Mouse (Mus musculus): Measurements from ENCODE around the gene Jmjd1c.

Jmjd1c gene

GRCm38 (mm10) chr10:67195671-67196070 is 99.7 kb downstream of the Jmjd1c start:
- DNase-seq = no peak

- DNase-seq = no peak
Measured at GRCm38 (mm10) chr10:67197186-67197585, 101.3 kb downstream of the Jmjd1c start.

GRCm38 (mm10) chr10:67197829-67198228 is 101.9 kb downstream of the Jmjd1c start:
- no peak for DNase-seq

DNA sequence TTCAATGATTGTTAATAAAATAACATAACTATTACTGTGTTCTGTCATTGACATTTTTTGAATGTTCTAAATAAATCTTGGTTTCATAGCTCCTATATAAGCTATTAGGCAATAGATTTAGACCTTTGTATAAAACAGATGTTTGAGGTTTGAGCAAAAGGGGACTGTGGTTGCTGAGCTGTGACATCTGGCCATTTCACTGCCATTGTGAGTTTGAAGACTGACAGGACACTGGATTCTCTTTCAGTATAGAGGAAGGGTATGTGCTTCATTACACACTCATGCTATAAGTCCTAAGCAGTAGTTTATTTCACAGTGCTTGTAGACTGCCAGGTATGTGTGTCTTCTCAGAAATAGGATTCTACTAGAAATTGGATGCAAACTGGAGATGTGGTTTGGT is 105.8 kb downstream of the Jmjd1c start:
- no peak for DNase-seq

DNA sequence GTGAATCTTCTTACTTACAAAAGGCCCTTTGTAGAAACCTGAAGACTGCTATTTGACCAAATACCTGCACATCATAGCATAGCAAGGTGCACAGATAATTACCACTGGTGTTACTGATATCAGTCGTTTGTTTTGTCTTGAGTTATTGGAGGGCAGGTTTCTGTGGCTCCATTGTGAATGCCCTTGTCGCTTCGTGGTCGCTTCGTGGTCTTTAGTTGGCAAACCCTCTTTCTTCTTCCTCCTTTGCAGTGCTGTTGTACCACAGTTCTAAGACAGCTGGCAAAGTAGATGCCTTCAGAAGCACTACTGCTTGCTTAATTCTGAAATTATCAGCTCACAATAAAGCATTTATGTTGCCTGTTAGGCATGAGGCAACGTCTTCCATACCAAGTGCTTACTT is 106.5 kb downstream of the Jmjd1c start:
- no peak for DNase-seq

GRCm38 (mm10) chr10:67204652-67205407 is 108.9 kb downstream of the Jmjd1c start:
- DNase-seq = peak; percentile 34 to 48

GRCm38 (mm10) chr10:67207931-67208330 is 112.0 kb downstream of the Jmjd1c start:
- no peak for DNase-seq

DNA sequence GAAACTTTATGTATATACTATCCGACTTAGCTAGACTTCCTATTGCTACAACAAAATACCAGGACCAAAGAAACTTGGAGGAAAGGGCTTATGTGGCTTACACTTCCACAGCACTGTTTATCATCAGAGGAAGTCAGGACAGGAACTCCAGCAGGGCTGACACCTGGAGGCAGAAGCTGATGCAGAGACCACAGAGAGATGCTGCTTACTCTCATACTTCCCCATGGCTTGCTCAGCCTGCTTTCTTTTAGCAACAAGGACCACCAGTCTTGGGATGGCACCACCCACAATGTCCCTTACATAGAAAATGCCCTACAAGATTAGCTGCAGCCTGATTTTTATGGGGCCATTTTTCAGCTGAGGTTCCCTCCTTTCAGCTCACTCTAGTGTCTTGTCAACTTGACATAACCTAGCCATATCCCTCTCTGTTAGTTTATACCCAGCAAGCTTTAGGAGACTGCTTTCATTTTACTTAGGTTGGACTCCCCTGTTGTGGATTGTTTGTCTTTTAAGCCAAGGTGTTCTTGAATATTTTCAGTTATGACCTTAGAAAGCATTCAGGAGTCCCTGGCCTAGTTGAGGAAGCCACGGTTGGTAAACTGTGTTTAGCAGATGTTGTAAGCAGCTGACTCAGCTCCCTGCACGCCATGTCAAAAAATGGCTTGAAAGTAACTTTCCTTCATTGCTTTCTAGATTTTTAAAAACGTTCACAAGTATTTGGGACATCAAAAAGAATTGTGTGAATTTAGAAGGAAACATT is 114.2 kb downstream of the Jmjd1c start:
- DNase-seq = no peak

DNA sequence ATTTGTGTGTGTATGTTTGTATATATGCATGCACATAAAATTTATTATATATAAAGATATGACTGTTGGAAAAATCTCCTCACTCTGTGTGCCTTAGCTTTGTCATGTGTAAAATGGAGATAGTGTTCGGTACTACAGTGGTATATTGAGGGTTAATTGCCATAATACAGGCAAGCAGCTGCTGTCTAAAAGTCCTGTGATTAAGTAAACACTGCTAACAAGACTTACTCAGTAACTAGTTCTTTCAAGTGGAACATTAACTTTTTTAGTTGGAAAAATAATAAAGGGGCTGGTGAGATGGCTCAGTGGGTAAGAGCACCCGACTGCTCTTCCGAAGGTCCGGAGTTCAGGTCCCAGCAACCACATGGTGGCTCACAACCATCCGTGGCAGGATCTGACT is 116.1 kb downstream of the Jmjd1c start:
- DNase-seq = no peak

DNA sequence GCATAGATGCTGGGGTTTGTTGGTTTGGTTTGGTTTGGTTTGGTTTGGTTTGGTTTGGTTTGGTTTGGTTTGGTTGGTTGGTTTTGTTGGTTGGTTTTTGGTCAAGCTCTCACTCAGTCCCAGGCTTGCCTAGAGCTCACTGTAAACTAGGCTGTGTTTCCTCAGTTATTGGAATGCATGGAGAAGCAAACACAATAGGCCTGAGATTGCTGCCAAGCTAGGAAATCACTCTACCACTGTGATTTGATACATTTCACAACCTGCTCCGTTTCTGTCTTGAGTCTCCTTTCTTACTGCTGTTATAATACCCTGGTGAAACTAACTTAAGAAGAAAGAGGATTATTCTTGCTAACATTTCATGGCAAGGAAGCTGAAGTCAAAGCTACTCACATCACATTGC is 117.8 kb downstream of the Jmjd1c start:
- DNase-seq = no peak

- DNase-seq = no peak
Measured at GRCm38 (mm10) chr10:67215133-67215532, 119.2 kb downstream of the Jmjd1c start.

- no peak for DNase-seq
Measured at GRCm38 (mm10) chr10:67216872-67217271, 120.9 kb downstream of the Jmjd1c start.

- no peak for DNase-seq
Measured at GRCm38 (mm10) chr10:67218873-67219565, 123.1 kb downstream of the Jmjd1c start.

DNA sequence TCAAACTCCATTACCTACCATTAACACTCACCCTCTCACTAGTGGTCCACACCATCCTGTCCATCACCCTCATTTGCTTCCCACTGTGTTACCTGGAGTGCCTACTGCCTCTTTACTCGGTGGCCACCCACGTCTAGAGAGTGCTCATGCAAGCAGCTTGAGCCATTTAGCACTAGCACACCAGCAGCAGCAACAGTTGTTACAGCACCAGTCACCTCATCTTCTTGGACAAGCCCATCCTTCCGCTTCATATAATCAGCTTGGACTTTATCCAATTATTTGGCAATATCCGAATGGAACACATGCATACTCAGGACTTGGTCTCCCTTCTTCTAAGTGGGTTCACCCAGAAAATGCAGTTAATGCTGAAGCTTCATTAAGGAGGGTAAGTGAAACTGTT is 124.3 kb downstream of the Jmjd1c start:
- DNase-seq = no peak

DNA sequence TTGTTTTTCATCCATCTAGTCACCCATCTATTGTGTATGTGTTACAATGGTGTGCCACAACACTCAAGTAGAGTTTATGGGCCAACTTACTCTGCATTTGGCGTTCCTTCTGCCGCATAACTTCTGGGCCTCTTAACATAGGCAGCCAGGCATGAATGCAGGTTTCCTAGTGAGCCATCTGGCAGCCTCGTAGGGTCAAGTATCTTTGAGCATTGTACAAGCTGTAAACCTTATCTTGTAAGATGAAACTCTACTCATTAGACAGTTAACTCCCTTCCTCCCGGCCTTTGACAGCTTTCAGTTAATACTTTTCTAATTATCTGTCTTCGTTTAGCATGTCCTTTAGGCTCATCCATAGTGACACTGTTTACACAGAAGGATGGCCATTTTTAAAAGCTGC is 125.4 kb downstream of the Jmjd1c start:
- DNase-seq = no peak

GRCm38 (mm10) chr10:67223942-67224341 is 128.0 kb downstream of the Jmjd1c start:
- no peak for DNase-seq

- no peak for DNase-seq
Measured at GRCm38 (mm10) chr10:67225528-67225927, 129.6 kb downstream of the Jmjd1c start.

DNA sequence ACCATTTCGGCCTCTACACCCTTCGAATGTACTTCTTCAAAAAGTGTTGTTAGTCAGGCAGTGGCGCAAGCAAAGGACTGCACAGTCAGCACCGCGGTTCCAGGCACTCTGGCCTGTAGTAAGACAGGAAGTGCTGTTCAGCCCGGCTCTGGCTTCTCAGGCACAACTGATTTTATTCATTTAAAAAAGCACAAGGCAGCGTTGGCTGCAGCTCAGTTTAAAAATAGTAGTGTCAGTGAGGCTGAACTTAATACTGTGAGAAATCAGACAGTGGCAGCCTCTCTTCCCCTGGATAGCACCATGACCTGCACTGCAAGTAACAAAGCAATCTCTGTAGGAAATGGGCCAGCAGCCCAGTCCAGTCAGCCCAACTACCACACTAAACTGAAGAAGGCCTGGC is 130.2 kb downstream of the Jmjd1c start:
- peak; percentile 45 to 48 for DNase-seq

GRCm38 (mm10) chr10:67226543-67226942 is 130.6 kb downstream of the Jmjd1c start:
- no peak for DNase-seq

DNA sequence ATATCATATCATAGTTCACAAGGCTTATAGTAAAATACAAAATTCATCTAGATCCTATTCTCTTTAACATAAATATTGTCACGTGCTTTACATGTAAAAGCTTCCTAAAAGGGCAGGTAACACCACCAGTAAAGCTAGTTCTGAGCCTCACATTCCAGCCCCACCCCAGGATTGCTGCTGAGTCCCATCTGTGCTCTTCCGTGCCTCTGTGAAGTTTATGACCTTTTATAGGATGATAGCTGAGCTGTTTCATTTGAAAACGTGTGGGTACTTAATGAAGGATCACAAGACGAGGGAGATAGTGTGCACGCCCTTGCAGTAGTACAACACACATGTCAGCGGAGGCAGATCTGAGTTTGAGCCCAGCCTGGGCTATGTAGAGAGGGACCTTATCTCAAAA is 134.5 kb downstream of the Jmjd1c start:
- no peak for DNase-seq

DNA sequence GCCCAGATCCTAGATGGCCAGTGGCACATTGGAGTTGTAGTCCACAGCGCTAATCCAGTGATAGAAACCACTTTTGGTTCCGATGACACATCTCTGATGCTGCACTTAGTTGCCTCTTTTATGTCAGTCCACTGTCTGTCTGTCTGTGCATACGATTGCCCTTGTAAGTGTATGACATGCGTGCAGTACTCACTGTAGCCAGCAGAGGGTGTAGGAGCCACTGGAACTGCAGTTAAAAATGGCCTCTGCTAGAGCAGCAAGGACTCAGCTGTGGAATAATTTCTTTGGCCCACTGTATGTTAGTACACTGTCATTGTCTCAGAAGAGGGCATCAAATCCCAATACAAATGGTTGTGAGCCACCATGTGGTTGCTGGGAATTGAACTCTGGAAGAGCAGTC is 151.2 kb downstream of the Jmjd1c start:
- DNase-seq = peak in 1 of 2 experiments; percentile 18

DNA sequence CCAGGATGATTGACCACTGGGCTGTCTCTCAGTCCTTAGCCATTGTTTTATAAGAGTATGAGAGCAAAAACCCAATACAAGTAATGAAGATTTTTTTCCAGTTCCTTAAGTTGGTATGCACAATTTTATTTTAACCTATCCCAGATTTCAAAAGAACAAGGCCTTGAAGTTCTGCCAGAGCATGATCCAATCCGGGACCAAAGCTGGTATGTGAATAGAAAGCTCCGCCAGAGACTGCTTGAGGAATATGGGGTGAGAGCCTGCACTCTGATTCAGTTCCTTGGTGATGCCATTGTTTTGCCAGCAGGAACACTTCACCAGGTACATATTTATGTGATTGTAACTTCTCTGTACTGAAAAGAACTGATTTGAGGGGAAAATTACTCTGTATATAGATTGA is 153.6 kb downstream of the Jmjd1c start:
- DNase-seq = peak in 1 of 2 experiments; percentile 34

- DNase-seq = no peak
Measured at GRCm38 (mm10) chr10:67250846-67251245, 154.9 kb downstream of the Jmjd1c start.

DNA sequence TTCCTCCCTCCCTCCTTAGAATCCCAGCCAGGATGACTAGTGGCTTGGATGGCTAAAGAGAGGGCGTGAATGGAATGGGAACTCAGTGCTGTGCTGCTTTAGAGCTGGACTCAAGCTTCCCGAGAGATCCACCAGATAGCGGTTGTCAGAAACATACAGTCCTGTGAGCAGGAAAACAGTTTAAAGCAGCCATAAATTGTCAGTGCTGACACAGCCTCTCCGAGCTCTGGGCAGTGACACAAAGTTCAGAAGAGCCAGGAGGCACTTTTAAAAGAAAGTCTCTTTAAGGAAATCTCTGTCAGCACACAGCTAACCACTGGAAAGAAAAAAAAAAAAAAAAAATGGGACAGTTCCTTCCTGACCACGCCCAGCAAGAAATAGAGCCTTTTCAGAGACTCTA is 156.4 kb downstream of the Jmjd1c start:
- DNase-seq = no peak
